Mouse (Mus musculus) adrenal gland, adult 2 months (tissue): ENCODE data around the gene Rdm1. TPM values are rescaled to one million over a fixed set of nuclear protein-coding genes. Genes with fewer than 3 reads are reported as not detected.

Experiments used
- DNase-seq: peaks from one replicate; pipeline ENCODE4 v3.0.0; 2021
- polyA plus RNA-seq: library from polyadenylated mRNA; depleted of rRNA; stranded (reverse); fragments of >200 nt; gene quantifications from 2 replicates; pipeline ENCODE4 v1.2.3, GENCODE M21; 2012; rRNA removed
- total RNA-seq, 2 experiments: library from RNA; stranded (reverse); gene quantifications; 2 replicates each; pipeline ENCODE4 v1.2.3; 2021

Rdm1 gene
- total and polyA plus RNA-seq, 3 experiments = 17.5 to 29.8 (median 28.7) TPM

- DNase-seq = no peak
These were observed 53.8 kb downstream of the Rdm1 start for GRCm38 (mm10) chr11:101680634-101681325.

- DNase-seq = no peak
These were observed 55.0 kb downstream of the Rdm1 start for GRCm38 (mm10) chr11:101681968-101682367.

- DNase-seq = no peak
These were observed 55.5 kb downstream of the Rdm1 start for GRCm38 (mm10) chr11:101682410-101682960.

Other genes with a start within 250 kb of the Rdm1 start
- 10 to 100 TPM; 21.8 to 38.2 TPM for gene Aarsd1, start 209.6 kb upstream of the Rdm1 start, total RNA-seq
- gene Aarsd1, start 209.6 kb upstream of the Rdm1 start, polyA plus RNA-seq = 25.0 and 28.1 TPM in 2 replicates
- 1 to 10 TPM; 1.9 to 5.6 TPM for gene Gm27029, start 202.4 kb upstream of the Rdm1 start, total RNA-seq
- 0.24 TPM in 1 of 2 replicates, not detected in the other for gene Gm27029, start 202.4 kb upstream of the Rdm1 start, polyA plus RNA-seq
- gene Rundc1, start 202.1 kb upstream of the Rdm1 start, total RNA-seq = 10 to 100 TPM; 23.7 to 24.4 TPM
- gene Rundc1, start 202.1 kb upstream of the Rdm1 start, polyA plus RNA-seq = 22.0 and 22.1 TPM in 2 replicates
- 1 to 10 TPM; 2.1 to 4.3 TPM for gene Ptges3l, start 201.9 kb upstream of the Rdm1 start, total RNA-seq
- gene Ptges3l, start 201.9 kb upstream of the Rdm1 start, polyA plus RNA-seq = 0.93 and 1.1 TPM in 2 replicates
- 10 to 100 TPM; 34.0 to 75.2 TPM for gene Rpl27, start 184.9 kb upstream of the Rdm1 start, total RNA-seq
- gene Rpl27, start 184.9 kb upstream of the Rdm1 start, polyA plus RNA-seq = 133 and 183 TPM in 2 replicates
- gene Ifi35, start 178.8 kb upstream of the Rdm1 start, total RNA-seq = 10 to 100 TPM; 33.2 to 40.5 TPM
- 32.3 and 44.1 TPM in 2 replicates for gene Ifi35, start 178.8 kb upstream of the Rdm1 start, polyA plus RNA-seq
- 10 to 100 TPM in 1 of 2 experiments, 1 to 10 TPM in 1; 6.0 to 12.9 TPM for gene Rnd2, start 162.2 kb upstream of the Rdm1 start, total RNA-seq
- 6.0 and 11.3 TPM in 2 replicates for gene Rnd2, start 162.2 kb upstream of the Rdm1 start, polyA plus RNA-seq
- gene Vat1, start 161.0 kb upstream of the Rdm1 start, total RNA-seq = 100 to 1,000 TPM in 1 of 2 experiments, 10 to 100 TPM in 1; 95.6 to 189 TPM
- 151 and 157 TPM in 2 replicates for gene Vat1, start 161.0 kb upstream of the Rdm1 start, polyA plus RNA-seq
- gene Brca1, start 75.2 kb upstream of the Rdm1 start, total RNA-seq = 1 to 10 TPM in 1 of 2 experiments, under 1 TPM in 1; 0.84 to 1.3 TPM
- gene Brca1, start 75.2 kb upstream of the Rdm1 start, polyA plus RNA-seq = 0.11 and 0.20 TPM in 2 replicates
- gene Nbr1, start 75.0 kb upstream of the Rdm1 start, total RNA-seq = 100 to 1,000 TPM; 130 to 134 TPM
- 121 and 141 TPM in 2 replicates for gene Nbr1, start 75.0 kb upstream of the Rdm1 start, polyA plus RNA-seq
- gene Tmem106a, start 45.0 kb upstream of the Rdm1 start, total RNA-seq = 10 to 100 TPM; 14.4 to 17.0 TPM
- gene Tmem106a, start 45.0 kb upstream of the Rdm1 start, polyA plus RNA-seq = 25.1 and 28.6 TPM in 2 replicates
- gene Gm11634, start 27.9 kb upstream of the Rdm1 start, total RNA-seq = not detected
- gene Gm11634, start 27.9 kb upstream of the Rdm1 start, polyA plus RNA-seq = not detected in 2 replicates
- 10 to 100 TPM; 10.8 to 16.6 TPM for gene Arl4d, start 38.3 kb downstream of the Rdm1 start, total RNA-seq
- 4.0 and 4.8 TPM in 2 replicates for gene Arl4d, start 38.3 kb downstream of the Rdm1 start, polyA plus RNA-seq
- 10 to 100 TPM; 25.0 to 28.6 TPM for gene Dhx8, start 105.7 kb downstream of the Rdm1 start, total RNA-seq
- 4.9 and 5.8 TPM in 2 replicates for gene Dhx8, start 105.7 kb downstream of the Rdm1 start, polyA plus RNA-seq
- gene Etv4, start 158.2 kb downstream of the Rdm1 start, total RNA-seq = 1 to 10 TPM in 1 of 2 experiments, under 1 TPM in 1; 0.58 to 1.9 TPM
- 3.4 and 4.7 TPM in 2 replicates for gene Etv4, start 158.2 kb downstream of the Rdm1 start, polyA plus RNA-seq